10 mouse cellular contexts compared by ENCODE assay signal in the genomic region with DNA sequence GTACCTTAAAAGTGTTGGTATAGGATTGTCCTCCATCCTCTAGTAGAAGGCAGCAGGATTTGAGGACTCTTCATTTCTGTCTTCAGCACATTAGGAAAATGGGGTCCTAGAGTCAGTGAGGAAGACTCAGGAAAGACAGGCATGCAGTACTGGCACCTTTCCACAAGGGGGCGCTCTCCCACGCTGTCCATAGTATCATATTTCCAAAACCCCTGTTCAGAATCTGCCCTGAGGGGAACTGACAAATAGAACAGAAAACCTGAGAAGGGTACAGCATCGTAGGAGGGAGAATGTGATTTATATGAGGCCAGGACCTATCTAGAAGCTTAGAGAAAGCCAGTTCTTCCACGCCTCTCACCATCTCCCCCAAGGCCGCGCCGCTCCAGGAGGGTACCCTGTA. TPM values are rescaled to one million over a fixed set of nuclear protein-coding genes. Genes with fewer than 3 reads are reported as not detected.
DNase-seq lines count a peak whose midpoint lies in the region; ATAC-seq and TF ChIP-seq lines count a peak whose summit lies in the region.
"Had no signal": no experiment of that assay in that cellular context is flagged by ENCODE, and none has a peak within 500 bp of the region (broad histone marks: within the 10 kb centered on the region; RNA-seq: fewer than 3 reads in every experiment).

No protein-coding gene starts in this region.

- H3K9me3 ChIP-seq in forebrain, postnatal 0 days (ENCODE audit: low read length), result no peaks in the 10 kb centered on the region
- no peaks in the 10 kb centered on the region for H3K9me3 ChIP-seq in forebrain, embryonic 14.5 days (replicated peaks; ENCODE audit: control insufficient read depth, low read length)
- no peaks in the 10 kb centered on the region for H3K9me3 ChIP-seq in midbrain, postnatal 0 days (ENCODE audit: low read length)
- no peaks in the 10 kb centered on the region for H3K9me3 ChIP-seq in midbrain, embryonic 13.5 days
- H3K9me3 ChIP-seq in forebrain, embryonic 11.5 days (ENCODE audit: control insufficient read depth, low read length), result no peaks in the 10 kb centered on the region
- H3K9me3 ChIP-seq: kidney, embryonic 15.5 days had no signal

- H3K27ac ChIP-seq in forebrain, postnatal 0 days (ENCODE audit: low read depth, low read length), result no peak overlapping the region
- no peak overlapping the region for H3K27ac ChIP-seq in forebrain, embryonic 14.5 days (ENCODE audit: low read depth, low read length)
- H3K27ac ChIP-seq in midbrain, postnatal 0 days (ENCODE audit: low read depth, low read length), result no peak overlapping the region
- H3K27ac ChIP-seq in midbrain, embryonic 13.5 days, result no peak overlapping the region
- no peak overlapping the region for H3K27ac ChIP-seq in embryonic fibroblast, embryonic 13.5 days (ENCODE audit: insufficient read depth, low read length)
- no peak overlapping the region for H3K27ac ChIP-seq in forebrain, embryonic 11.5 days (ENCODE audit: low read depth, low read length)
- H3K27ac ChIP-seq: kidney, embryonic 15.5 days had no signal

- TF ChIP-seq POLR2A in embryonic fibroblast, embryonic 13.5 days (IDR thresholded peaks at IDR 0.05; ENCODE audit: low read depth, low read length), result no peak

- no peak overlapping the region for H3K4me3 ChIP-seq in forebrain, postnatal 0 days (ENCODE audit: low read depth, low read length)
- no peak overlapping the region for H3K4me3 ChIP-seq in forebrain, embryonic 14.5 days (ENCODE audit: low read depth, low read length)
- H3K4me3 ChIP-seq in midbrain, postnatal 0 days (ENCODE audit: low read depth, low read length), result no peak overlapping the region
- no peak overlapping the region for H3K4me3 ChIP-seq in midbrain, embryonic 13.5 days (replicated peaks)
- H3K4me3 ChIP-seq in embryonic fibroblast, embryonic 13.5 days (ENCODE audit: insufficient read depth, low read length), result no peak overlapping the region
- H3K4me3 ChIP-seq in forebrain, embryonic 11.5 days (ENCODE audit: low read depth, low read length), result no peak overlapping the region
- H3K4me3 ChIP-seq: erythroblast, embryonic 14.5 days; kidney, embryonic 15.5 days had no signal

- no peak for DNase-seq in forebrain, postnatal 0 days
- no peak for DNase-seq in forebrain, embryonic 14.5 days (ENCODE audit: low spot score)
- DNase-seq in midbrain, postnatal 0 days (ENCODE audit: low spot score), result no peak
- DNase-seq in thymus, postnatal 4 days, result peak; percentile 67
- no peak for DNase-seq in heart, adult 9 months (ENCODE audit: low spot score in 2 of 2)
- no peak for DNase-seq in forebrain, embryonic 11.5 days (ENCODE audit: low spot score)

- TF ChIP-seq CTCF in forebrain, postnatal 0 days (IDR thresholded peaks at IDR 0.05; ENCODE audit: low read depth), result peak; percentile 71
- peak; percentile 76 for TF ChIP-seq CTCF in midbrain, postnatal 0 days (IDR thresholded peaks at IDR 0.05)
- TF ChIP-seq CTCF in embryonic fibroblast, embryonic 13.5 days (IDR thresholded peaks at IDR 0.05; ENCODE audit: borderline replicate concordance, insufficient read depth, low read length), result peak; percentile 56; the same call in 1 of the 2 replicates

- WGBS in forebrain, postnatal 0 days, result 60% methylated on average over 7 of the region's 7 CpGs
- 57% methylated on average over 7 of the region's 7 CpGs for WGBS in forebrain, embryonic 14.5 days
- 58% methylated on average over 7 of the region's 7 CpGs for WGBS in midbrain, postnatal 0 days
- WGBS in midbrain, embryonic 13.5 days, result 61% methylated on average over 7 of the region's 7 CpGs
- WGBS in forebrain, embryonic 11.5 days, result 58% methylated on average over 7 of the region's 7 CpGs

- H3K4me1 ChIP-seq in forebrain, postnatal 0 days (ENCODE audit: insufficient read depth), result no peaks in the 10 kb centered on the region
- H3K4me1 ChIP-seq in forebrain, embryonic 14.5 days (ENCODE audit: control insufficient read depth, insufficient read depth, low read length), result no peaks in the 10 kb centered on the region
- H3K4me1 ChIP-seq in midbrain, postnatal 0 days (ENCODE audit: insufficient read depth, low read length), result no peaks in the 10 kb centered on the region
- 0 out of 2 replicates have a peak, but pooled peaks cover 4% of the 10 kb centered on the region for H3K4me1 ChIP-seq in midbrain, embryonic 13.5 days (replicated peaks)
- H3K4me1 ChIP-seq in embryonic fibroblast, embryonic 13.5 days (ENCODE audit: control insufficient read depth, insufficient read depth, low read length), result no peaks in the 10 kb centered on the region
- peaks cover 2% of the 10 kb centered on the region; the same call in 1 of the 2 replicates for H3K4me1 ChIP-seq in forebrain, embryonic 11.5 days (replicated peaks; ENCODE audit: control insufficient read depth, insufficient read depth, low read length)

- H3K4me2 ChIP-seq in forebrain, postnatal 0 days (ENCODE audit: low read depth), result no peak overlapping the region
- no peak overlapping the region for H3K4me2 ChIP-seq in forebrain, embryonic 14.5 days (ENCODE audit: low read length)
- H3K4me2 ChIP-seq in midbrain, postnatal 0 days (ENCODE audit: low read depth, low read length, poor library complexity, severe bottlenecking), result no peak overlapping the region
- no peak overlapping the region for H3K4me2 ChIP-seq in midbrain, embryonic 13.5 days (replicated peaks)
- no peak overlapping the region for H3K4me2 ChIP-seq in forebrain, embryonic 11.5 days (ENCODE audit: low read depth, low read length, severe bottlenecking)
- H3K4me2 ChIP-seq: kidney, embryonic 15.5 days had no signal

- no peaks in the 10 kb centered on the region for H3K36me3 ChIP-seq in forebrain, postnatal 0 days (ENCODE audit: insufficient read depth)
- H3K36me3 ChIP-seq in forebrain, embryonic 14.5 days (ENCODE audit: control insufficient read depth, insufficient read depth, low read length), result no peaks in the 10 kb centered on the region
- no peaks in the 10 kb centered on the region for H3K36me3 ChIP-seq in midbrain, postnatal 0 days (ENCODE audit: insufficient read depth, low read length)
- no peaks in the 10 kb centered on the region for H3K36me3 ChIP-seq in midbrain, embryonic 13.5 days
- H3K36me3 ChIP-seq in forebrain, embryonic 11.5 days (ENCODE audit: control insufficient read depth, insufficient read depth, low read length), result no peaks in the 10 kb centered on the region
- H3K36me3 ChIP-seq: kidney, embryonic 15.5 days had no signal

- no peak overlapping the region for H3K9ac ChIP-seq in forebrain, postnatal 0 days
- H3K9ac ChIP-seq in forebrain, embryonic 14.5 days (ENCODE audit: low read length), result no peak overlapping the region
- no peak overlapping the region for H3K9ac ChIP-seq in midbrain, postnatal 0 days (replicated peaks; ENCODE audit: low read length, poor library complexity, severe bottlenecking)
- H3K9ac ChIP-seq in midbrain, embryonic 13.5 days (replicated peaks), result no peak overlapping the region
- no peak overlapping the region for H3K9ac ChIP-seq in forebrain, embryonic 11.5 days (ENCODE audit: low read length)
- H3K9ac ChIP-seq: kidney, embryonic 15.5 days had no signal

- ATAC-seq in forebrain, postnatal 0 days, result no peak
- ATAC-seq in forebrain, embryonic 14.5 days, result no peak
- no peak for ATAC-seq in midbrain, postnatal 0 days (ENCODE audit: low FRiP score)
- no peak for ATAC-seq in midbrain, embryonic 13.5 days
- no peak for ATAC-seq in forebrain, embryonic 11.5 days (replicated peaks; ENCODE audit: low FRiP score)

- peaks cover 4% of the 10 kb centered on the region; the same call in 1 of the 2 replicates for H3K27me3 ChIP-seq in forebrain, postnatal 0 days (ENCODE audit: insufficient read depth, low read length)
- peaks cover 2% of the 10 kb centered on the region; the same call in 1 of the 2 replicates for H3K27me3 ChIP-seq in forebrain, embryonic 14.5 days (replicated peaks; ENCODE audit: control insufficient read depth, insufficient read depth, low read length)
- H3K27me3 ChIP-seq in midbrain, postnatal 0 days (ENCODE audit: insufficient read depth, low read length), result 0 out of 2 replicates have a peak, but pooled peaks cover 11% of the 10 kb centered on the region
- H3K27me3 ChIP-seq in midbrain, embryonic 13.5 days, result peaks cover 50% of the 10 kb centered on the region
- H3K27me3 ChIP-seq in forebrain, embryonic 11.5 days (ENCODE audit: control insufficient read depth, insufficient read depth, low read length), result no peaks in the 10 kb centered on the region; the same call in 1 of the 2 replicates

RNA-seq across cellular contexts. Expression of gene Tlx1, which starts 24.3 kb away (rescaled TPM):
- total RNA-seq in forebrain, postnatal 0 days (2014; rRNA removed), result not detected in 2 replicates
- not detected in 2 replicates for polyA plus RNA-seq in forebrain, postnatal 0 days (2015; fragmentation: Nextera tagmentation; extraction: Ambion mirVana)
- not detected in 2 replicates for polyA plus RNA-seq in forebrain, embryonic 14.5 days (2014; fragmentation: Nextera tagmentation; extraction: Ambion mirVana)
- not detected in 2 replicates for total RNA-seq in midbrain, postnatal 0 days (2014; rRNA removed)
- not detected in 2 replicates for polyA plus RNA-seq in midbrain, postnatal 0 days (2015; fragmentation: Nextera tagmentation; extraction: Ambion mirVana)
- 0.07 TPM in 1 of 2 replicates, not detected in the other for polyA plus RNA-seq in midbrain, embryonic 13.5 days (2015; fragmentation: Nextera tagmentation; extraction: Ambion mirVana)
- polyA plus RNA-seq in embryonic fibroblast, embryonic 13.5 days (2011; ENCODE audit: insufficient read length, low read depth, missing spikeins), result not detected in 2 replicates
- polyA plus RNA-seq in forebrain, embryonic 11.5 days (2014; fragmentation: Nextera tagmentation; extraction: Ambion mirVana), result not detected in 2 replicates
- polyA plus RNA-seq: erythroblast, embryonic 14.5 days; kidney, embryonic 15.5 days had no signal
